Mouse (Mus musculus) limb, embryonic 14.5 days (tissue): ENCODE results near the gene Spen. TPM values are rescaled to one million over a fixed set of nuclear protein-coding genes. Genes with fewer than 3 reads are reported as not detected.
"Not testable (repeated sequence)": the region's sequence is repeated elsewhere in the genome, so short reads cannot be mapped to it uniquely, and the experiment has no call there.

Experiments used
- ATAC-seq: fragments of 200-750 bp; cut with Nextera tagmentation; 2 replicates; pipeline ENCODE4 v1.8.0; 2017; ENCODE audit warnings: low read depth, moderate number of reproducible peaks, moderate TSS enrichment; ENCODE audit not compliant: low FRiP score
- DNase-seq: peaks from one replicate; pipeline ENCODE4 v3.0.0-alpha.2; 2015; ENCODE audit warnings: low spot score
- H3K27ac ChIP-seq: fragments of 300-500 bp; sonication (generic); replicated peaks from 2 replicates; pipeline ENCODE4 v1.5.1; 2014; ENCODE audit warnings: low read depth, mild to moderate bottlenecking, low read length, moderate library complexity, mixed read lengths
- H3K27me3 ChIP-seq: fragments of 300-500 bp; sonication (generic); 2 replicates; pipeline ENCODE4 v1.6.1; 2014; ENCODE audit warnings: low read length, mixed read lengths; ENCODE audit not compliant: control insufficient read depth, insufficient read depth
- H3K36me3 ChIP-seq: fragments of 300-500 bp; sonication (generic); 2 replicates; pipeline ENCODE4 v1.6.1; 2014; ENCODE audit warnings: mild to moderate bottlenecking, low read length, moderate library complexity, mixed read lengths; ENCODE audit not compliant: control insufficient read depth, insufficient read depth
- H3K4me1 ChIP-seq: fragments of 300-500 bp; sonication (generic); 2 replicates; pipeline ENCODE4 v1.6.1; 2014; ENCODE audit warnings: antibody characterized with exemption, low read length, mixed read lengths; ENCODE audit not compliant: control insufficient read depth, insufficient read depth
- H3K4me2 ChIP-seq: fragments of 300-500 bp; sonication (generic); replicated peaks from 2 replicates; pipeline ENCODE4 v1.6.1; 2014; ENCODE audit warnings: low read depth, mild to moderate bottlenecking, low read length, moderate library complexity; ENCODE audit not compliant: severe bottlenecking
- H3K4me3 ChIP-seq: fragments of 300-500 bp; sonication (generic); replicated peaks from 2 replicates; pipeline ENCODE4 v1.5.1; 2014; ENCODE audit warnings: low read length
- H3K9ac ChIP-seq: fragments of 300-500 bp; sonication (generic); 2 replicates; pipeline ENCODE4 v1.6.1; 2014; ENCODE audit warnings: mild to moderate bottlenecking, low read depth, low read length, moderate library complexity; ENCODE audit not compliant: severe bottlenecking
- H3K9me3 ChIP-seq: fragments of 300-500 bp; sonication (generic); 2 replicates; pipeline ENCODE4 v1.6.1; 2016; ENCODE audit warnings: low read length; ENCODE audit not compliant: control insufficient read depth
- POLR2A ChIP-seq: fragments of 200-500 bp; IDR thresholded peaks from 2 replicates; pipeline ENCODE4 v1.8.0; 2012; ENCODE audit warnings: inconsistent platforms, mild to moderate bottlenecking, moderate library complexity, borderline replicate concordance; ENCODE audit not compliant: insufficient read depth, insufficient read length; ENCODE audit errors: extremely low read depth
- WGBS: fragments of 180-500 bp; shearing (Covaris S2); extraction: QIAGEN DNeasy Blood & Tissue Kit; methylation state at CpG from one replicate; pipeline ENCODE4 v1.1.7; 2014; 5-methylcytosine and 5-hydroxymethylcytosine counted together
- polyA plus RNA-seq, 2 experiments: library from polyadenylated mRNA; depleted of rRNA in 1 of 2; stranded (reverse) in 1 of 2; unstranded in 1 of 2; fragments of >200 nt; fragmentation: Nextera tagmentation in 1 of 2; extraction: Ambion mirVana in 1 of 2; gene quantifications; 2 replicates each; pipeline versions ENCODE4 v1.2.1 to v1.2.3; 2012 to 2014

Spen gene
- polyA plus RNA-seq, 2 experiments, result 13.1 to 15.9 TPM

- Histone ChIP-seq H3K9ac (no peak overlapping the region), H3K4me1 (no peaks in the 10 kb centered on the region), H3K27me3 (no peaks in the 10 kb centered on the region), H3K27ac (0 out of 2 replicates have a peak overlapping the region, but pooled peaks have one; percentile 2), H3K4me2 (no peak overlapping the region), H3K9me3 (no peaks in the 10 kb centered on the region), H3K4me3 (no peak overlapping the region), H3K36me3 (no peaks in the 10 kb centered on the region)
- DNase-seq, result peak; percentile 43
- 48% methylated on average over 7 of the region's 7 CpGs for WGBS
- ATAC-seq, result no peak
- no peak for TF ChIP-seq POLR2A
Observed at GRCm38 (mm10) chr4:141565325-141565724, 26.9 kb upstream of the Spen start.

- Histone ChIP-seq H3K4me1 (no peaks in the 10 kb centered on the region), H3K27me3 (no peaks in the 10 kb centered on the region), H3K4me3 (no peak overlapping the region), H3K27ac (no peak overlapping the region), H3K9ac (no peak overlapping the region), H3K36me3 (no peaks in the 10 kb centered on the region), H3K4me2 (no peak overlapping the region), H3K9me3 (no peaks in the 10 kb centered on the region)
- ATAC-seq, result no peak
- DNase-seq, result no peak
- WGBS, result 77% methylated on average over 3 of the region's 3 CpGs
- TF ChIP-seq POLR2A, result no peak
Observed at GRCm38 (mm10) chr4:141564660-141565059, 26.3 kb upstream of the Spen start.

- no peaks in the 10 kb centered on the region for H3K9me3 ChIP-seq
- ATAC-seq (no peak), DNase-seq (no peak)
- no peaks in the 10 kb centered on the region for H3K36me3 ChIP-seq
- no peak for TF ChIP-seq POLR2A
- no peaks in the 10 kb centered on the region for H3K27me3 ChIP-seq
- H3K4me3 ChIP-seq, result no peak overlapping the region
- no peak overlapping the region for H3K9ac ChIP-seq
- no peak overlapping the region for H3K4me2 ChIP-seq
- peaks cover under 1% of the 10 kb centered on the region for H3K4me1 ChIP-seq
- 97% methylated on average over 4 of the region's 4 CpGs for WGBS
- no peak overlapping the region for H3K27ac ChIP-seq
Observed at GRCm38 (mm10) chr4:141564209-141564608, 25.8 kb upstream of the Spen start.

- no peak overlapping the region for H3K9ac ChIP-seq
- no peaks in the 10 kb centered on the region for H3K36me3 ChIP-seq
- no peak overlapping the region for H3K4me2 ChIP-seq
- no peaks in the 10 kb centered on the region for H3K9me3 ChIP-seq
- no peak overlapping the region for H3K27ac ChIP-seq
- 76% methylated on average over 11 of the region's 11 CpGs for WGBS
- H3K4me1 ChIP-seq, result peaks cover 5% of the 10 kb centered on the region
- TF ChIP-seq POLR2A, result no peak
- no peaks in the 10 kb centered on the region for H3K27me3 ChIP-seq
- no peak overlapping the region for H3K4me3 ChIP-seq
- DNase-seq (no peak), ATAC-seq (no peak)
Observed at GRCm38 (mm10) chr4:141562281-141562680, 23.9 kb upstream of the Spen start.

- H3K9me3 ChIP-seq, H3K4me1 ChIP-seq, H3K4me3 ChIP-seq, ATAC-seq, H3K27ac ChIP-seq, H3K9ac ChIP-seq, H3K27me3 ChIP-seq, H3K4me2 ChIP-seq, H3K36me3 ChIP-seq, DNase-seq: not testable (repeated sequence)
- WGBS, result 71% methylated on average over 5 of the region's 5 CpGs
Observed at GRCm38 (mm10) chr4:141561331-141561919, 23.0 kb upstream of the Spen start.

GRCm38 (mm10) chr4:141559898-141560263 is 21.5 kb upstream of the Spen start:
- Histone ChIP-seq H3K9ac (peak overlapping the region; percentile 51), H3K27me3 (no peaks in the 10 kb centered on the region), H3K4me1 (peaks cover 5% of the 10 kb centered on the region), H3K4me2 (peak overlapping the region; percentile 92), H3K9me3 (no peaks in the 10 kb centered on the region), H3K36me3 (no peaks in the 10 kb centered on the region), H3K4me3 (peak overlapping the region; percentile 44), H3K27ac (peak overlapping the region; percentile 83)
- ATAC-seq (peak; percentile 68), DNase-seq (peak; percentile 69)
- TF ChIP-seq POLR2A, result 0 out of 2 replicates have a peak, but pooled peaks have one; percentile 26
- WGBS, result under 1% methylated on average over 9 of the region's 9 CpGs
